Mouse (Mus musculus) urinary bladder, adult 2 months (tissue): ENCODE data around the gene Bptf. TPM values are rescaled to one million over a fixed set of nuclear protein-coding genes. Genes with fewer than 3 reads are reported as not detected.
"Not testable (repeated sequence)": the region's sequence is repeated elsewhere in the genome, so short reads cannot be mapped to it uniquely, and the experiment has no call there.

Source experiments
- DNase-seq: peaks from one replicate; pipeline ENCODE4 v3.0.0; 2022; ENCODE audit warnings: low spot score
- polyA plus RNA-seq: library from polyadenylated mRNA; depleted of rRNA; stranded (reverse); fragments of >200 nt; gene quantifications from 2 replicates; pipeline ENCODE4 v1.2.3, GENCODE M21; 2012; rRNA removed

The Bptf gene
- polyA plus RNA-seq, 1 experiment: 23.2 TPM

- not testable (repeated sequence) for DNase-seq
These were observed 145.8 kb downstream of the Bptf start for GRCm38 (mm10) chr11:106985979-106986604.

Other genes with a start within 250 kb of the Bptf start
- 16.0 and 21.6 TPM in 2 replicates for gene Smurf2, start 211.4 kb downstream of the Bptf start, polyA plus RNA-seq
- gene Kpna2, start 132.6 kb downstream of the Bptf start, polyA plus RNA-seq: 30.8 and 37.6 TPM in 2 replicates
- gene 1810010H24Rik, start 106.4 kb downstream of the Bptf start, polyA plus RNA-seq: 3.5 and 4.3 TPM in 2 replicates
- gene Nol11, start 57.3 kb upstream of the Bptf start, polyA plus RNA-seq: 17.0 and 19.5 TPM in 2 replicates